Mouse (Mus musculus) hindlimb bud, embryonic 11.5 days (tissue): ENCODE results near the gene Plce1.

Source experiments
- DNase-seq: peaks from one replicate; pipeline ENCODE4 v3.0.0-alpha.2; 2012; ENCODE audit warnings: low read depth, low spot score; ENCODE audit errors: extremely low spot score

Gene Plce1

GRCm38 (mm10) chr19:38480731-38481621, at the start of gene Plce1:
Plce1 (plus strand) TSS chr19:38481109.
- no peak for DNase-seq

DNA sequence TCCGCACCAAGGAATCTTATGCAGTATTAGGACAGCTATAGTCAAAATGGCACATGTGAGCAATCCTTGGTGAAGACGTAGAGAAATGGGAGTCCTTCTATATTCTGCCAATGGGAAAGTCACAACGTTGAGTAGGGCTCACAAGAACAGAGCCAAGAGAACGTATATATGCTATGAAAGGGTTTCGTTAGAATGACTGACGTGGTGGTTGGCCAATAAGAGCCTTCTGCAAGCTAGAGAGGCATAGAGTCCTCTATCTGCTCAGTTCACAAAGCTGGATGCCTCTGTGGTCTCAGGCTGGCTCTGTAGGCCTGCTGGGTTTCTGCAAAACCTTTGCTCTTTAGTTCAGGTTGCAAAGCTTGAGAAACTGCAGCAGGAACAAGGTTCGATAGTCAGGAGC, 49.6 kb upstream of the Plce1 start:
- DNase-seq = no peak

- DNase-seq = no peak
Observed at GRCm38 (mm10) chr19:38432021-38432420, 48.9 kb upstream of the Plce1 start.

DNA sequence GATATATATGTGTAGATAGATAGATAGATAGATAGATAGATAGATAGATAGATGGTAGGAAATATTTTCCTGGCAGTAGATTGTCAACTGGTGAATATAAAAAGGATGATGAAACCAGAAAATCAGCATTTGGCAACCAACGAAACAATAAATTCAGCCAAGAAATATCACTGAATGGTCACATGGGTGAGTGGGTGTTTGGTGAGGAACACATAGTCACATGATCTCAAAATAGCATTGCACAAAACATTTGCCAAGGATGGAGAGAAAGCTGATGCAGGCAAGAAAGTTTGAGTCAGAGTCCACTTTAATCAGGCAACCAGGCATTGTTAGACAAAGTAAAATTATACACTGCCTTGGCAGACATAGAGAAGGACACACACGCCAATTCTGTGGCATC, 47.5 kb upstream of the Plce1 start:
- DNase-seq = no peak

DNA sequence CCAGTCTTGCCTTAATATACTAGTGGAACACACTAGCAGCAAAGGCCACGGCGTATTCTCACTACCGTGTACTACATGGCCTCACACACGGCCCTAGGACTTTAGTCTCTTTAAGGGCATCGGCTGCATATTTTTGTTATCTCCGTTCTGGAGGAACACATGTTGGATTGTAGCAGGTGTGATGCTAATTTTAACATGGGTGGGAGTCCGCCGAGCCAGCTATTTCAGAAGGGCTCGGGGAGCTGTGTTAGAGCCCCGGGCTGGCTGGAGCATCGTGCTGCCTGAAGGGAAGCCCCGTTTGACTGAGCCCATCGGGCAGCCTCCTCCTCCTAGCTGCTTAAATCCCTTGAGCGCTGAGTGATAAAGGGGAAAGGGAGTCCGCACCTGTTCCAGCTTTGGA, 45.7 kb upstream of the Plce1 start:
- DNase-seq = no peak

DNA sequence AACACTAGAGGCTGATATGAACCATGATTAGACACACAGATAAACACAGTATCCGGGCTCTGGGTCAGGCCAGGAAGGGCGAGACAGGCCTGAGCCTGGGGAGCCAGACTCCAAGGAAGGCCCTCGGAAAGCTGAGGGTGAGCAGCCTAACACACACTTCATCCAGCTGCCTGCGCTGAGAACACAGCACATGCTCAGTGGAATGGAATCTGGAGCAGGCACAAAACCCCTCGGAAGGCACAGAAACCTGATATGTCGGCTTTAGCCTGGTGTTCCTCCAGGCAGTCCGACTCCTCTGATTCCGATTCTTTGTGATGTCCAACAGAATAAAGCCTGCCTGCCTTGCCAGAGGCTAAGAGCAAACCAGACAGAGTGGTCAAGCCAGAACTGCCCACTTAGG, 39.0 kb upstream of the Plce1 start:
- no peak for DNase-seq

DNA sequence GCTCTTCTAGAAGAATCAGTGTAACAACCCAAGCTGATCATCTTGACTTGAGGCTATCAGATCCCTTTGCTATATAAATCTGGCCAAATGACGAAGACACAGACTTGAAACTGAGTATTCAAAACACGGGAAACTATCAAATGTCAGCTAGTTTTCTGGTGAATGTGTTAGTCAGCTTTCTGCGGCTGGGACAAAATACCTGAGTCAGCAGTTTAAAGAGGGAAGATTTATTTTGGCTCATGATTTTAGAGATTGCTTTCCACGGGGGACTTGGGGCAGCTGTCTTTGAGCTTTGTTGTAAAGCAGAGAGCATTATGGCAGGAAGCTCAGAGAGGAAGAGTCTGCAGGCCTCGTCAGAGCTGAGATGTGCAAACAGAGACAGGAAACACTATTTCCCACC, 35.2 kb upstream of the Plce1 start:
- no peak for DNase-seq

GRCm38 (mm10) chr19:38455228-38455627, 25.7 kb upstream of the Plce1 start:
- DNase-seq = no peak

GRCm38 (mm10) chr19:38458996-38459395, 21.9 kb upstream of the Plce1 start:
- no peak for DNase-seq

GRCm38 (mm10) chr19:38460696-38461095, 20.2 kb upstream of the Plce1 start:
- DNase-seq = no peak

- no peak for DNase-seq
Observed at GRCm38 (mm10) chr19:38470257-38470893, 10.5 kb upstream of the Plce1 start.

DNA sequence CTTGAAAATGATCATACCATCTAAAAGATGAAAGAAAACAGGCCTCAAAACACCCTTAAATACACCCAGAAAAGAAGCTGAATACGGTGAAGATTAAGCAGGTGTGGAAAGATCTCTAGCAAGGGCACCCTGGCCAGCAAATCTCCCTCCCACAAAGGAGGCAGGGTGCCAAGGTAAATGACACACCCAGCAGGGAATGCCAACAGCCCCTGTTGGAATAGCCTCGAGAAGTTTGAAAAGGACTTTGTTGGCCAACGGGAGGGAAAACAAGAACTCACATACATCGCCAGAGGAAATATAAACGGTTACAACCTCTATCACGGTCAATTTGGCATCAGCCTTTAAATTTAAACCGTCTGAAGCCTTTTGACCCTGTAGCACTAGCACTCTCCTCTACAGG, 5.5 kb upstream of the Plce1 start:
- no peak for DNase-seq

DNA sequence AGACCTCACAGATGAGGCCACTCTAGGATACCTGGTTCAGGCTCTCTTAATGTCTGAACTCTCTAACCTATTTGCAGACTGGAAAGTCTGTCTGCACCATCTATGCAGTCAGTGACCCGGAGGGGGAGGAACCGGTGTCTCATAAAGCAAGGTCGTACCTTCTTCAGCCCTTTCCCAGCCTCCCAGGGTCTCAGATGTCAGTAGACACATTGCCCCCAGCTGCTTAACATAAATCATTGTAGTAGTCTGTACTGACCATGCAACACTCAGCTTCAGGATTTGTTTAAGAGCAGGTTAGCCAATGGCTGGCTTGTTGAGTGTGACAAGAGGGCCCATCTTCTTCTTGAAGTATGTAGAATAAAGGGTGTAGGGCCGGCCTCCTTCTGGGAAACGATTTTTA, 2.6 kb upstream of the Plce1 start:
- no peak for DNase-seq

- DNase-seq = no peak
Observed at GRCm38 (mm10) chr19:38478948-38479347, 2.0 kb upstream of the Plce1 start.

GRCm38 (mm10) chr19:38479473-38479872, 1.4 kb upstream of the Plce1 start:
- DNase-seq = no peak

- no peak for DNase-seq
Observed at GRCm38 (mm10) chr19:38480156-38480720, 671 bp upstream of the Plce1 start.

DNA sequence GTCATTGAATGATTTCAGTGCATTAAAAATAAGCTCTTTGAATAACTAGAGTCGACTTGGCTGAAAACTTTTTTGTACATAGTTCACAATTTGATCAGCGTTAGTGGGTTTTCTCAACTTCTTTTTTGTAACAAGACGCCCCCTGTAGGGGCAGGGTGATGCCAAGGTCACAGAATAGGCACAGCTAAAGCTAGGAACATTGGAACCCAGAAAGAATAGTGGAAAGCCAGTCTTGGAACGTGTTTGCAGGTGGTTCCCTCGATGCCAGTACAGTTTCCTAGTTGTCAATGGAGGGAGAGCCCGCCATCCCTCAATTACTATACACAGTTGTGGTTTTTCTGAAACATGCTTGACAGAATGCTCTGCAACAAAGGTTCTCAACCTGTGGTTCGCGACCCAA, 997 bp downstream of the Plce1 start:
- DNase-seq = no peak

- no peak for DNase-seq
Observed at GRCm38 (mm10) chr19:38482406-38483181, 1.7 kb downstream of the Plce1 start.

DNA sequence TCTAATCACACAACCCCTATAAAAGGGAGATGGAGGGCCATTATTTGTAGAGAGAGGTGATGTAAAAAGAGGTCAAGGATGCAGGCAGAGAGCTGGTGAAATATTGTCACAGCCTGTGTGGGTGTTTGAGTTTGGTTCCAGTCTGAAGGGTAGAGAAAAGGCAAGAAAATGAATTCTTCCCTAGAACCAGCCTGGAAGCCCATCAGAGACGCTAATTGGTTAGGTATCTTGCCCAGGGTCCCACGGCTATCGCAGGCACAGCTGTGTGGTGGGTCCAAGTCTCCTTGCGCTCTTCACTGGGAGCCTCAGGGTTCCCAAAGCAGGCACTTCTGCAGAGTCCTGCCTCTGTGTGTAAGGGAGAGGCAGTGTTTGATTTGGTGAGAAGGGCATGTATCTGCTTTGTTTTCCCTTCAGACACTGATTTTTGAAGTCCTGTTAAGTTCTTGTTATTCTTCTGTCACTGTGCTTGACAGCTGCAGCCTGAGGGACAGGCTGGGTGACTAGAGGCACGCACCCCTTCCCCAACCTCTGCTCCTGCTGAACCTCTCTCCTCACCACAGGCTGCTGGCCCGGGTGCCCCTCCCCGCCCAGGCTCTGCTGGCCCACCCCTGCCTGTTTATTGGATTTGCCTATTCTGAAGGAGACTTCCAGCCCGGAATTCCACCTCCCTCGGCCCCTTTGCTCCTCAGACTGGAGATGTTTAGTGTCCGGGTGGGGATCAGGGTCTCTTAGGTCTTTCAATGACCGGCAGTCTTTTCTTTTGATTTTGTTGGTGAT, 5.1 kb downstream of the Plce1 start:
- DNase-seq = no peak

DNA sequence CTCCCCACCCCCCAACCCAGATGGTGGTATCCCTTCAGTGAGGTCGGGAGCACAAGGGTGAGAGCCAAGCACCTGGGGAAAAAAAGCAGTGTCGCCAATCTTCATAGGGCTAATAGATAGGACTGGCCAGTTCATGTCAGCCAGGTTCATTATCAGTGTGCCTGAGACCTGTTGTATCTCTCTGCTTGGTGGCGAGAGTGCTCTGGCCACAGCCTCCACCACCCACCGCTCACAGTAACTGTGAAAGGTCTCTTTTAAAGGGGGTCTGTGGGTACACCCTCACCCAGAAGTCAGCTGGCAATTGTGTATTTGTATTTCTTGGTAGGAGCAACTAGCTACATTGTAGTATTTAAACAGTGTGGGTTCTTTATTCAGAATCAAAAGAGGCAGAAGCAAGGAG, 6.6 kb downstream of the Plce1 start:
- DNase-seq = no peak
